Mouse (Mus musculus) erythroblast, embryonic 14.5 days (primary cell): ENCODE data around the gene Padi4. TPM values are rescaled to one million over a fixed set of nuclear protein-coding genes. Genes with fewer than 3 reads are reported as not detected.

Experiments
- H3K27me3 ChIP-seq: 2 replicates; pipeline ENCODE4 v1.6.1; 2012; ENCODE audit warnings: inconsistent platforms; ENCODE audit not compliant: control insufficient read depth
- H3K36me3 ChIP-seq: 2 replicates; pipeline ENCODE4 v1.6.1; 2012; ENCODE audit warnings: mild to moderate bottlenecking, inconsistent platforms; ENCODE audit not compliant: control insufficient read depth
- H3K4me1 ChIP-seq: 2 replicates; pipeline ENCODE4 v1.6.1; 2012; ENCODE audit warnings: inconsistent platforms; ENCODE audit not compliant: control insufficient read depth
- H3K4me3 ChIP-seq: replicated peaks from 2 replicates; pipeline ENCODE3; 2012; ENCODE audit warnings: moderate library complexity, mild to moderate bottlenecking, inconsistent platforms
- H3K9me3 ChIP-seq: 2 replicates; pipeline ENCODE4 v1.6.1; 2012; ENCODE audit warnings: low read length, inconsistent platforms, mixed read lengths; ENCODE audit not compliant: control insufficient read depth
- GATA1 ChIP-seq: IDR thresholded peaks from 2 replicates; pipeline ENCODE4 v1.6.1; 2012; ENCODE audit warnings: low read length, inconsistent platforms, mixed read lengths
- TAL1 ChIP-seq: IDR thresholded peaks from 3 replicates; pipeline ENCODE4 v1.6.1; 2012; ENCODE audit warnings: low read length, inconsistent platforms, mixed read lengths
- polyA plus RNA-seq: library from polyadenylated mRNA; stranded (reverse); fragments of >175 nt; gene quantifications from 2 replicates; pipeline ENCODE4 v1.2.3, GENCODE M21; 2012

The Padi4 gene
- polyA plus RNA-seq, 1 experiment, result not detected

GRCm38 (mm10) chr4:140812191-140812590, 38.2 kb upstream of the Padi4 start:
- Histone ChIP-seq H3K4me1 (peaks cover 72% of the 10 kb centered on the region), H3K27me3 (peaks cover 13% of the 10 kb centered on the region), H3K4me3 (no peak overlapping the region), H3K9me3 (no peaks in the 10 kb centered on the region), H3K36me3 (no peaks in the 10 kb centered on the region)
- TF ChIP-seq GATA1 (no peak), TAL1 (no peak)

- peaks cover 56% of the 10 kb centered on the region for H3K4me1 ChIP-seq
- no peak for TF ChIP-seq GATA1
- TF ChIP-seq TAL1, result no peak
- no peak within 1 kb of the TSS for H3K4me3 ChIP-seq
- H3K27me3 ChIP-seq, result peaks cover 13% of the 10 kb centered on the region
- no peaks in the 10 kb centered on the region for H3K9me3 ChIP-seq
- H3K36me3 ChIP-seq, result no peaks in the 10 kb centered on the region
Observed at GRCm38 (mm10) chr4:140810458-140811260, 36.6 kb upstream of the Padi4 start, which contains the start of gene Padi3. Padi3 (minus strand) TSS chr4:140810648.

- no peak overlapping the region for H3K4me3 ChIP-seq
- H3K4me1 ChIP-seq, result peaks cover 42% of the 10 kb centered on the region
- TF ChIP-seq TAL1, result no peak
- no peak for TF ChIP-seq GATA1
- no peaks in the 10 kb centered on the region for H3K9me3 ChIP-seq
- no peaks in the 10 kb centered on the region for H3K36me3 ChIP-seq
- peaks cover 18% of the 10 kb centered on the region for H3K27me3 ChIP-seq
Observed at GRCm38 (mm10) chr4:140809118-140809517, 35.1 kb upstream of the Padi4 start.

- Histone ChIP-seq H3K4me1 (peaks cover 9% of the 10 kb centered on the region), H3K4me3 (no peak overlapping the region), H3K9me3 (no peaks in the 10 kb centered on the region), H3K36me3 (no peaks in the 10 kb centered on the region), H3K27me3 (peaks cover 13% of the 10 kb centered on the region)
- TF ChIP-seq GATA1 (no peak), TAL1 (no peak)
Observed at GRCm38 (mm10) chr4:140804601-140805000, 30.6 kb upstream of the Padi4 start.

- no peak overlapping the region for H3K4me3 ChIP-seq
- TF ChIP-seq TAL1 (no peak), GATA1 (no peak)
- H3K27me3 ChIP-seq, result peaks cover 6% of the 10 kb centered on the region; the same call in 1 of the 2 replicates
- no peaks in the 10 kb centered on the region for H3K36me3 ChIP-seq
- no peaks in the 10 kb centered on the region; the same call in 1 of the 2 replicates for H3K4me1 ChIP-seq
- H3K9me3 ChIP-seq, result no peaks in the 10 kb centered on the region
Observed at GRCm38 (mm10) chr4:140801364-140801763, 27.3 kb upstream of the Padi4 start.

GRCm38 (mm10) chr4:140796786-140797185, 22.8 kb upstream of the Padi4 start:
- no peaks in the 10 kb centered on the region for H3K36me3 ChIP-seq
- TF ChIP-seq GATA1 (no peak), TAL1 (no peak)
- H3K4me3 ChIP-seq, result no peak overlapping the region
- no peaks in the 10 kb centered on the region; the same call in 1 of the 2 replicates for H3K9me3 ChIP-seq
- H3K4me1 ChIP-seq, result no peaks in the 10 kb centered on the region; the same call in 1 of the 2 replicates
- no peaks in the 10 kb centered on the region for H3K27me3 ChIP-seq

GRCm38 (mm10) chr4:140794678-140795077, 20.6 kb upstream of the Padi4 start:
- Histone ChIP-seq H3K4me1 (no peaks in the 10 kb centered on the region), H3K36me3 (no peaks in the 10 kb centered on the region), H3K9me3 (no peaks in the 10 kb centered on the region; the same call in 1 of the 2 replicates), H3K27me3 (no peaks in the 10 kb centered on the region), H3K4me3 (no peak overlapping the region)
- no peak for TF ChIP-seq TAL1
- TF ChIP-seq GATA1, result no peak

- H3K4me1 ChIP-seq, result no peaks in the 10 kb centered on the region
- H3K27me3 ChIP-seq, result no peaks in the 10 kb centered on the region
- no peaks in the 10 kb centered on the region for H3K36me3 ChIP-seq
- TF ChIP-seq TAL1 (no peak), GATA1 (no peak)
- H3K4me3 ChIP-seq, result no peak overlapping the region
- no peaks in the 10 kb centered on the region; the same call in 1 of the 2 replicates for H3K9me3 ChIP-seq
Observed at GRCm38 (mm10) chr4:140793795-140794194, 19.8 kb upstream of the Padi4 start.

- H3K9me3 ChIP-seq, result no peaks in the 10 kb centered on the region; the same call in 1 of the 2 replicates
- TF ChIP-seq GATA1 (no peak), TAL1 (no peak)
Observed at GRCm38 (mm10) chr4:140792584-140792983, 18.5 kb upstream of the Padi4 start.

More at GRCm38 (mm10) chr4:140792584-140792983, 18.5 kb upstream of the Padi4 start:
- Histone ChIP-seq H3K4me1 (no peaks in the 10 kb centered on the region), H3K36me3 (no peaks in the 10 kb centered on the region), H3K27me3 (no peaks in the 10 kb centered on the region), H3K4me3 (no peak overlapping the region)
